Mouse (Mus musculus) brain, embryonic 14.5 days (tissue): Measurements from ENCODE around the gene Dlx2.

Experiments used
- CTCF ChIP-seq: fragments of 200-500 bp; IDR thresholded peaks from 2 replicates; pipeline ENCODE4 v1.5.1; 2012; ENCODE audit warnings: inconsistent platforms, mild to moderate bottlenecking, moderate library complexity, borderline replicate concordance; ENCODE audit not compliant: insufficient read depth, insufficient read length; ENCODE audit errors: extremely low read depth
- POLR2A ChIP-seq: fragments of 200-500 bp; IDR thresholded peaks from 2 replicates; pipeline ENCODE4 v1.6.1; 2012; ENCODE audit warnings: mild to moderate bottlenecking, inconsistent platforms, borderline replicate concordance; ENCODE audit not compliant: poor library complexity, insufficient read depth, insufficient read length, severe bottlenecking; ENCODE audit errors: extremely low read depth

- TF ChIP-seq POLR2A: no peak
- TF ChIP-seq CTCF: no peak
Observed at GRCm38 (mm10) chr2:71526595-71527322, 19.8 kb downstream of the Dlx2 start.
